Mouse (Mus musculus) frontal cortex, postnatal 25 days (tissue): ENCODE results near the gene Mt1.
A peak's percentile ranks its signal among the peaks of the same experiment; 100 is the strongest.

Experiments
- DNase-seq, 2 experiments: peaks; one replicate each; pipeline ENCODE4 v3.0.0; 2022; ENCODE audit warnings: low spot score in 2 of 2

The Mt1 gene

GRCm38 (mm10) chr8:94205736-94206135 lies 26.9 kb downstream of the Mt1 start:
- peak in 1 of 2 experiments; percentile 57 for DNase-seq

- no peak for DNase-seq
Measured at GRCm38 (mm10) chr8:94206256-94206655, 27.4 kb downstream of the Mt1 start.

- no peak for DNase-seq
Measured at GRCm38 (mm10) chr8:94207491-94207890, 28.6 kb downstream of the Mt1 start.

GRCm38 (mm10) chr8:94209639-94210038 lies 30.8 kb downstream of the Mt1 start:
- peak in 1 of 2 experiments; percentile 43 for DNase-seq

GRCm38 (mm10) chr8:94210225-94210624 lies 31.3 kb downstream of the Mt1 start:
- no peak for DNase-seq

- no peak for DNase-seq
Measured at GRCm38 (mm10) chr8:94213819-94214218, 34.9 kb downstream of the Mt1 start.

GRCm38 (mm10) chr8:94214252-94215173 lies 35.6 kb downstream of the Mt1 start, which contains the start of gene Nup93:
Nup93 (plus strand) TSS chr8:94214564.
- DNase-seq = peak; percentile 96 to 97

GRCm38 (mm10) chr8:94227381-94227939 lies 48.6 kb downstream of the Mt1 start:
- DNase-seq = no peak
